Mouse (Mus musculus) MEL (cell line): ENCODE measurements around the gene Apoa5. TPM values are rescaled to one million over a fixed set of nuclear protein-coding genes. Genes with fewer than 3 reads are reported as not detected.

Experiments
- DNase-seq: peaks from one replicate; pipeline ENCODE4 v3.0.0; 2011; ENCODE audit warnings: low read depth, low spot score
- H3K27ac ChIP-seq: 2 replicates; pipeline ENCODE4 v1.5.1; 2012; ENCODE audit warnings: low read depth, mild to moderate bottlenecking, control low read depth, low read length, moderate library complexity; ENCODE audit not compliant: control insufficient read depth
- H3K27me3 ChIP-seq, 2 experiments: fragments of 150-350 bp in 1 of 2; sonication (generic) in 1 of 2; 2 replicates each; pipeline ENCODE4 v1.6.1; 2012; ENCODE audit warnings: low read length in 2 of 2, mild to moderate bottlenecking in 2 of 2, improper control_type of control experiment in 1 of 2, moderate library complexity in 1 of 2; ENCODE audit not compliant: insufficient read depth in 2 of 2, control insufficient read depth in 1 of 2
- H3K36me3 ChIP-seq, 2 experiments: 2 replicates each; pipeline ENCODE4 v1.6.1; 2012 to 2014; ENCODE audit warnings: low read length in 2 of 2, improper control_type of control experiment in 1 of 2, inconsistent platforms in 1 of 2, mild to moderate bottlenecking in 1 of 2; ENCODE audit not compliant: insufficient read depth in 2 of 2, control insufficient read depth in 1 of 2
- H3K4me1 ChIP-seq, 2 experiments: fragments of 150-350 bp in 1 of 2; sonication (generic) in 1 of 2; 2 replicates each; pipeline ENCODE4 v1.6.1; 2012; ENCODE audit warnings: low read length in 2 of 2, improper control_type of control experiment in 1 of 2, mild to moderate bottlenecking in 1 of 2; ENCODE audit not compliant: insufficient read depth in 2 of 2, control insufficient read depth in 1 of 2
- H3K4me3 ChIP-seq, 2 experiments: fragments of 150-350 bp in 1 of 2; sonication (generic) in 1 of 2; 2 replicates each; pipeline ENCODE4 v1.5.1; 2012; ENCODE audit warnings: low read depth in 2 of 2, low read length in 2 of 2, mild to moderate bottlenecking in 2 of 2, moderate library complexity in 2 of 2, control low read depth in 1 of 2, improper control_type of control experiment in 1 of 2; ENCODE audit not compliant: control insufficient read depth in 1 of 2, insufficient read depth in 1 of 2
- H3K79me2 ChIP-seq: 2 replicates; pipeline ENCODE4 v1.6.1; 2012; ENCODE audit warnings: mild to moderate bottlenecking, low read length, moderate library complexity; ENCODE audit not compliant: control insufficient read depth, poor library complexity, insufficient read depth
- H3K9ac ChIP-seq: 2 replicates; pipeline ENCODE4 v1.6.1; 2012; ENCODE audit warnings: low read depth, mild to moderate bottlenecking, control low read depth, low read length, moderate library complexity; ENCODE audit not compliant: control insufficient read depth, poor library complexity, severe bottlenecking
- H3K9me3 ChIP-seq: fragments of 150-350 bp; sonication (generic); replicated peaks from 2 replicates; pipeline ENCODE4 v1.6.1; 2012; ENCODE audit warnings: mild to moderate bottlenecking, low read length, improper control_type of control experiment, moderate library complexity; ENCODE audit not compliant: insufficient read depth
- BHLHE40 ChIP-seq: IDR thresholded peaks from 2 replicates; pipeline ENCODE4 v1.6.1; 2012; ENCODE audit warnings: low read depth, mild to moderate bottlenecking, inconsistent platforms, low read length, improper control_type of control experiment, borderline replicate concordance
- CTCF ChIP-seq, 3 experiments: IDR thresholded peaks in 2 of 3; conservative IDR thresholded peaks in 1 of 3; 2 replicates each; pipeline ENCODE4 v1.5.1; 2011 to 2012; ENCODE audit warnings: low read length in 3 of 3, low read depth in 2 of 3, mild to moderate bottlenecking in 2 of 3, improper control_type of control experiment in 1 of 3, inconsistent platforms in 1 of 3, mixed read lengths in 1 of 3, moderate library complexity in 1 of 3; ENCODE audit not compliant: control insufficient read depth in 1 of 3, insufficient read depth in 1 of 3, poor library complexity in 1 of 3, severe bottlenecking in 1 of 3
- GABPA ChIP-seq: IDR thresholded peaks from 2 replicates; pipeline ENCODE4 v1.6.1; 2012; ENCODE audit warnings: low read depth, mild to moderate bottlenecking, inconsistent platforms, low read length, improper control_type of control experiment, moderate library complexity
- HCFC1 ChIP-seq: IDR thresholded peaks from 2 replicates; pipeline ENCODE4 v1.6.1; 2012; ENCODE audit warnings: low read depth, mild to moderate bottlenecking, inconsistent platforms, low read length, improper control_type of control experiment, moderate library complexity
- JUND ChIP-seq: IDR thresholded peaks from 2 replicates; pipeline ENCODE4 v1.6.1; 2011; ENCODE audit warnings: low read depth, mild to moderate bottlenecking, improper control_type of control experiment, low read length
- KAT2A ChIP-seq: conservative IDR thresholded peaks from 2 replicates; pipeline ENCODE4 v1.6.1; 2012; ENCODE audit warnings: low read depth, low read length, improper control_type of control experiment, inconsistent platforms
- MAFK ChIP-seq: IDR thresholded peaks from 2 replicates; pipeline ENCODE4 v1.6.1; 2011; ENCODE audit warnings: low read depth, mild to moderate bottlenecking, low read length, improper control_type of control experiment, borderline replicate concordance
- MAX ChIP-seq: IDR thresholded peaks from 2 replicates; pipeline ENCODE4 v1.6.1; 2011; ENCODE audit warnings: low read length, improper control_type of control experiment
- MYB ChIP-seq: IDR thresholded peaks from 2 replicates; pipeline ENCODE4 v1.6.1; 2011; ENCODE audit warnings: mild to moderate bottlenecking, low read depth, low read length, improper control_type of control experiment
- POLR2A ChIP-seq, 2 experiments: IDR thresholded peaks; 2 replicates each; pipeline ENCODE4 v1.6.1; 2011 to 2012; ENCODE audit warnings: low read length in 2 of 2, mild to moderate bottlenecking in 2 of 2, control low read depth in 1 of 2, improper control_type of control experiment in 1 of 2, low read depth in 1 of 2, moderate library complexity in 1 of 2; ENCODE audit not compliant: control insufficient read depth in 1 of 2, insufficient read depth in 1 of 2, poor library complexity in 1 of 2
- POLR2AphosphoS5 ChIP-seq: IDR thresholded peaks from 2 replicates; pipeline ENCODE4 v1.6.1; 2012; ENCODE audit warnings: low read depth, borderline replicate concordance, mild to moderate bottlenecking, inconsistent platforms, low read length, moderate library complexity, mixed read lengths
- RCOR1 ChIP-seq: IDR thresholded peaks from 2 replicates; pipeline ENCODE4 v1.6.1; 2012; ENCODE audit warnings: low read depth, mild to moderate bottlenecking, inconsistent platforms, low read length, improper control_type of control experiment
- SMC3 ChIP-seq: IDR thresholded peaks from 2 replicates; pipeline ENCODE4 v1.6.1; 2011; ENCODE audit warnings: low read depth, low read length, improper control_type of control experiment
- USF1 ChIP-seq: IDR thresholded peaks from 2 replicates; pipeline ENCODE4 v1.6.1; 2014; ENCODE audit warnings: low read depth, mild to moderate bottlenecking, inconsistent platforms, low read length, improper control_type of control experiment, moderate library complexity
- ZC3H11A ChIP-seq: IDR thresholded peaks from 2 replicates; pipeline ENCODE4 v1.6.1; 2012; ENCODE audit warnings: low read depth, mild to moderate bottlenecking, inconsistent platforms, low read length, improper control_type of control experiment
- ZKSCAN1 ChIP-seq: IDR thresholded peaks from 2 replicates; pipeline ENCODE4 v1.6.1; 2012; ENCODE audit warnings: low read depth, mild to moderate bottlenecking, inconsistent platforms, low read length, improper control_type of control experiment, moderate library complexity
- ZMIZ1 ChIP-seq: IDR thresholded peaks from 2 replicates; pipeline ENCODE4 v1.6.1; 2012; ENCODE audit warnings: low read depth, mild to moderate bottlenecking, inconsistent platforms, low read length, improper control_type of control experiment, moderate library complexity
- polyA plus RNA-seq, 2 experiments: library from polyadenylated mRNA; stranded (reverse) in 1 of 2; unstranded in 1 of 2; fragments of >175 nt in 1 of 2; fragments of >200 nt in 1 of 2; gene quantifications; 2 replicates each; pipeline versions ENCODE4 v1.2.1 to v1.2.4; 2012; ENCODE audit warnings: low replicate concordance in 2 of 2, low read depth in 1 of 2; ENCODE audit not compliant: insufficient read length in 2 of 2, insufficient read depth in 1 of 2, missing spikeins in 1 of 2
- total RNA-seq: library from RNA; depleted of rRNA; stranded (reverse); fragments of 300-350 nt; gene quantifications from 2 replicates; pipeline ENCODE4 v1.2.3, GENCODE M21; 2012

The Apoa5 gene
- total and polyA plus RNA-seq, 3 experiments, result 0.04 TPM; not detected in 2

GRCm38 (mm10) chr9:46240526-46241153, 27.8 kb upstream of the Apoa5 start, which contains the start of gene Apoa4:
Gene Apoa4, plus strand, starts transcription at chr9:46240696.
- H3K9ac ChIP-seq, result no peak within 1 kb of the TSS
- no peaks in the 10 kb centered on the region for H3K27me3 ChIP-seq
- no peak for DNase-seq
- no peaks in the 10 kb centered on the region for H3K9me3 ChIP-seq
- no peak within 1 kb of the TSS for H3K4me3 ChIP-seq
- no peaks in the 10 kb centered on the region for H3K36me3 ChIP-seq
- no peak within 1 kb of the TSS for H3K27ac ChIP-seq
- H3K4me1 ChIP-seq, result no peaks in the 10 kb centered on the region
- TF ChIP-seq ZMIZ1 (no peak), ZC3H11A (no peak), KAT2A (no peak), ZKSCAN1 (no peak), JUND (no peak), MAX (no peak), HCFC1 (no peak), GABPA (no peak), POLR2AphosphoS5 (no peak), MYB (no peak), POLR2A (IDR thresholded peaks at IDR 0.05; ENCODE audit: control insufficient read depth in 1 of 2, insufficient read depth in 1 of 2, low read depth in 1 of 2, low read length in 2 of 2, poor library complexity in 1 of 2) (no peak), RCOR1 (no peak), BHLHE40 (no peak), CTCF (IDR thresholded peaks at IDR 0.05 in 2 of 3, conservative IDR thresholded peaks at IDR 0.05 in 1 of 3; ENCODE audit: control insufficient read depth in 1 of 3, insufficient read depth in 1 of 3, low read depth in 2 of 3, low read length in 3 of 3, poor library complexity in 1 of 3, severe bottlenecking in 1 of 3) (no peak), SMC3 (no peak)
- TF ChIP-seq, all 39 proteins: peak for 0
- H3K79me2 ChIP-seq, result no peaks in the 10 kb centered on the region

GRCm38 (mm10) chr9:46241818-46242217, 26.6 kb upstream of the Apoa5 start:
- no peak overlapping the region for H3K27ac ChIP-seq

More at GRCm38 (mm10) chr9:46241818-46242217, 26.6 kb upstream of the Apoa5 start:
- Histone ChIP-seq H3K36me3 (no peaks in the 10 kb centered on the region), H3K79me2 (no peaks in the 10 kb centered on the region), H3K4me1 (no peaks in the 10 kb centered on the region), H3K9me3 (no peaks in the 10 kb centered on the region), H3K9ac (no peak overlapping the region), H3K4me3 (no peak overlapping the region), H3K27me3 (no peaks in the 10 kb centered on the region)
- TF ChIP-seq MAFK (no peak), USF1 (peak; percentile 46; the same call in 1 of the 2 replicates)
- no peak for DNase-seq
